Mouse (Mus musculus): ENCODE results near the gene Tubb3. TPM values are rescaled to one million over a fixed set of nuclear protein-coding genes. Genes with fewer than 3 reads are reported as not detected.

The Tubb3 gene
- polyA plus RNA-seq, 1 experiment from 2014 or later: 1,817 TPM

DNA sequence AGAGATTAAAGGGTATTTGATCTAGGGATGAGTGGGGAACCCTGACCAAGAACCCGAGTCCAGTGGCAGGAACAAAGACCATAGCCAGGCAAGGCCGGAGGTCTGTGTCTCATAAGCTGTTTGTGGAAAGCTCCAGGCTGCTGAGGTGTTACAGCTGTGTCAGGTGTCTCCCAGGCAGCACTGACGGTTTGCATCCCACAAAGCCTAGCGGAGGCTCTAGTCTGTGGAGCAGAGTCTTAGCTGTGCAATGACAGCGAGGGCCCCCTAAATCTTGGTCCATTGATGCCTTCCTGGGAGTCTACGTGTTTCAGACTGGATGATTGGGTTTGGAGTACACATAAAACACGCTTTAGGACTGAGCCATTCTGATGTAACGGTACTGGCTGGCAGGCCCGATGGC is 9.3 kb upstream of the Tubb3 start:
- ATAC-seq (ENCODE audit: low FRiP score): no peak
- peaks cover 75% of the 10 kb centered on the region for H3K36me3 ChIP-seq
- 93% methylated on average over 9 of the region's 9 CpGs for WGBS

DNA sequence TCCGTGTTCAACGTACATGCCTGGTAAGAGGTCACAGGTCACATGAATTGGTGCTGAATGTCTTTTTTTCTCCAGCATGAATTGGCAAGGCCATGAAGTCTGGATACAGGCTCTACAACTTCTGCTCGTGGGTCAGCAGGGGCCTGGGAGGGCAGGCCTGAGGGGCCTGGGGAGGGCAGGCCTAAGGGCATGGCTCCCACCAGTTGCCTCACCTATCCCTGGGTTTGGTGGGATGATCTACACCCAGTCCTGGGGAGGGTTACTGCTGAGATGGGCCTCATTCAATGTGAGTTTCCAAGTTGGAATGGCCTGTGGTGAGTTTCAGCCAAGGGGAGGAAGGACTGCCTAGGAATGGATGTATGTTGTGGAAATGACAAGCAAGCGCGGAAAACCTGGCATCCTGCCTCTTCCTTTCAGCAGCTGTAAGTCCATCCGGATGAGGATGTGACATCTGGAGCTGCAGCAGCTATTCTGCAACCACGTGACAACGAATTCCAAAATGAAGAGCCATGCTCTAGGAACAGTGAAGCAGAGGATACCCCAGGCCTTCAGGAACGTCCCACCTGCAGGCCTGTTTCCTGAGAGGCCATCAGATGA is 8.4 kb upstream of the Tubb3 start:
- Histone ChIP-seq H3K9ac (no peak overlapping the region), H3K36me3 (peaks cover 66% of the 10 kb centered on the region), H3K4me3 (no peak overlapping the region), H3K4me1 (replicated peaks) (peaks cover 21% of the 10 kb centered on the region), H3K9me3 (no peaks in the 10 kb centered on the region), H3K27ac (no peak overlapping the region), H3K27me3 (0 out of 2 replicates have a peak, but pooled peaks cover 3% of the 10 kb centered on the region), H3K4me2 (no peak overlapping the region)
- WGBS: 90% methylated on average over 9 of the region's 9 CpGs
- ATAC-seq (ENCODE audit: low FRiP score): no peak

More for the DNA sequence above, 9.3 kb upstream of the Tubb3 start:
- no peaks in the 10 kb centered on the region for H3K27me3 ChIP-seq
- no peak overlapping the region for H3K4me2 ChIP-seq
- no peaks in the 10 kb centered on the region for H3K9me3 ChIP-seq
- no peak overlapping the region for H3K4me3 ChIP-seq
- H3K9ac ChIP-seq: no peak overlapping the region
- H3K27ac ChIP-seq: no peak overlapping the region
- peaks cover 14% of the 10 kb centered on the region for H3K4me1 ChIP-seq (replicated peaks)

DNA sequence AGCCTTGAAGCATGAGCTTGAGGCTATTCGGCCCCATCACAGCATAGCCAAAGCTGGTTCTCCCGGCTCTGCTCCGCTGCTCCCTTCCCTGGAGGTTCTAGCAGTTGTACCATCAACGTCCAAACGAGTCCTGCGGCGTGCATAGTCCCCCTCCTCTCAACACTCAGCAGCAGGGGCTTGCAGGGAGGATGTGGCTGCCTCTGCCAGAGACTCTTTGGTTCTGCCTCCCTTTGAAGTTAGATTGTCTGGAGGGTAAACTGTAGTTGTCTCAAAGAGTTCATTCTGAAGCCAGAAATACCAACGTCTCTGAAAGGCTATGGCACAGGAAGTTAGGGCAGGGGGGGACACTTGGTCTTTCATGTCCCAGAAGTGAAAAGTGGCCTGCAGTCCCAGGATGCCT is 6.7 kb upstream of the Tubb3 start:
- peaks cover 50% of the 10 kb centered on the region for H3K36me3 ChIP-seq
- H3K9me3 ChIP-seq: no peaks in the 10 kb centered on the region
- no peak overlapping the region for H3K4me2 ChIP-seq
- peaks cover 35% of the 10 kb centered on the region for H3K4me1 ChIP-seq (replicated peaks)
- 0 out of 2 replicates have a peak, but pooled peaks cover 4% of the 10 kb centered on the region for H3K27me3 ChIP-seq
- H3K27ac ChIP-seq: 0 out of 2 replicates have a peak overlapping the region, but pooled peaks have one; percentile 48
- 56% methylated on average over 8 of the region's 8 CpGs for WGBS
- H3K4me3 ChIP-seq: no peak overlapping the region
- no peak for ATAC-seq (ENCODE audit: low FRiP score)
- H3K9ac ChIP-seq: peak overlapping the region; percentile 29; the same call in 1 of the 2 replicates

DNA sequence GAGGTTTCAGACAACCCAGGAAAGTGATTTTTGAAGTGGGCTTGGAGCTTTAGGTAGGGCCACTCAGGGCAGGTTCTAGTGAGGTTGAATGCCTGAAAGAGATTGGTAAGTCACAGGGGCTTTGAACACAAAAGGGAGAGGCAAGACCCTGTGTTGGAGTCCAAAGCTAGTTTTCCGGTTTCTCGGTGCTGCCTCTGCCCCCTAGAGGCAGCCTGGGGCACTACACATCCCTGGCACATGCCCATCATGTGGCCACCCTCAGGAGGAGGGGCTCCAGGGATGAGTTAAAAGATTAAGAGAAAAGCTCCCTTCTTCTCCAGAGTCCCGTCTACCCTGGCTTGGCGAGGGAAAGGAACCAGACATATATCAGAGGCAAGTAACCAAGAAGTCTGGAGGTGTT is 4.4 kb upstream of the Tubb3 start, which contains the start of gene Mc1r:
Mc1r (plus strand) TSS at position 322 of the 400 bp plus-strand sequence.
- Histone ChIP-seq H3K4me1 (replicated peaks) (peaks cover 45% of the 10 kb centered on the region), H3K9ac (peak within 1 kb of the TSS; percentile 39), H3K4me3 (no peak within 1 kb of the TSS), H3K36me3 (peaks cover 27% of the 10 kb centered on the region), H3K4me2 (no peak within 1 kb of the TSS), H3K27ac (no peak within 1 kb of the TSS), H3K9me3 (no peaks in the 10 kb centered on the region), H3K27me3 (0 out of 2 replicates have a peak, but pooled peaks cover 4% of the 10 kb centered on the region)
- 10% methylated on average over 4 of the region's 4 CpGs for WGBS
- ATAC-seq (ENCODE audit: low FRiP score): no peak

DNA sequence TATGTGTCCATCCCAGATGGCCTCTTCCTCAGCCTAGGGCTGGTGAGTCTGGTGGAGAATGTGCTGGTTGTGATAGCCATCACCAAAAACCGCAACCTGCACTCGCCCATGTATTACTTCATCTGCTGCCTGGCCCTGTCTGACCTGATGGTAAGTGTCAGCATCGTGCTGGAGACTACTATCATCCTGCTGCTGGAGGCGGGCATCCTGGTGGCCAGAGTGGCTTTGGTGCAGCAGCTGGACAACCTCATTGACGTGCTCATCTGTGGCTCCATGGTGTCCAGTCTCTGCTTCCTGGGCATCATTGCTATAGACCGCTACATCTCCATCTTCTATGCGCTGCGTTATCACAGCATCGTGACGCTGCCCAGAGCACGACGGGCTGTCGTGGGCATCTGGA is 3.6 kb upstream of the Tubb3 start:
- Histone ChIP-seq H3K9ac (peak overlapping the region; percentile 39), H3K4me3 (no peak overlapping the region), H3K4me2 (no peak overlapping the region), H3K4me1 (replicated peaks) (peaks cover 45% of the 10 kb centered on the region), H3K9me3 (no peaks in the 10 kb centered on the region), H3K36me3 (peaks cover 19% of the 10 kb centered on the region), H3K27ac (no peak overlapping the region), H3K27me3 (0 out of 2 replicates have a peak, but pooled peaks cover 4% of the 10 kb centered on the region)
- ATAC-seq (ENCODE audit: low FRiP score): no peak
- WGBS: 93% methylated on average over 13 of the region's 13 CpGs

DNA sequence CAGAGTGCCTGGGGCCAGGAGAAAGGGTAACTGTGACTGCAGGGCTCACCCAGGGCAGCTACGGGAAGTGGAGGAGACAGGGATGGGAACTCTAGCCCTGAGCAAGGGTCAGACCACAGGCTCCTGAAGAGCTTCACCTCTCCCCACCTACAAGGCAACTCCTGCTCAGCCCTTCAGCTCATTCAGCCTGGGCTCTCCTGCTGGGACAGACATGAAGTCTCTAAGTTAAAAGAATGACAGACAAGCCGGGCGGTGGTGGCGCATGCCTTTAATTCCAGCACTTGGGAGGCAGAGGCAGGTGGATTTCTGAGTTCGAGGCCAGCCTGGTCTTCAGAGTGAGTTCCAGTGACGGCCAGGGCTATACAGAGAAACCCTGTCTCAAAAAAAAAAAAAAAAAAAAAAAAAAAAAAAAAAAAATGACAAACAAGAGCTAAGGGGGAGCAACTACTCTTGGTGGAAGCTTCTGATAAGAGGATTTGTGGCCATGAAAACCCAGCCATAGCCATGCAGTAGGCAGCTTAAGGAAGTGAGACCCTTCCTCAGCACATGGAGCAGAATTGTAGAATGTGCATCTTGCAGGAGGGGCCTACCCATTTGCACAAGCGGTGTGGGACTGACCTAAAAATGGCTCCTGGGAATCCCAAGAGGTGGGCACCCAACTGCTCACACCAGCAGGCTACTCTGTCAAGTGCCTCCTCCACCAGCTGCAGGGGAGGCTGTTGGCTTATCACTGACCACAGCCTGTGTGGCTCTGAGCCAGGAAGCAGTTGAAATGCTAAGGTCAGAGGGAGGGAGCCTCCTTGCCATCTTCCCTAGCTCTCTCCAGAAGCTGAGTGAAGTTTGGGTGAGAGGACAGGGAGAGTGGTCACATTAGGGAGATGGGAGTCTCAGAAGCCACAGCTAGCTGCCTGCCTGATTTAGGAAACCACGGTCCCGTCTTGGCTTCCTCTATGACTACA is 2.4 kb upstream of the Tubb3 start:
- peaks cover 54% of the 10 kb centered on the region for H3K4me1 ChIP-seq (replicated peaks)

DNA sequence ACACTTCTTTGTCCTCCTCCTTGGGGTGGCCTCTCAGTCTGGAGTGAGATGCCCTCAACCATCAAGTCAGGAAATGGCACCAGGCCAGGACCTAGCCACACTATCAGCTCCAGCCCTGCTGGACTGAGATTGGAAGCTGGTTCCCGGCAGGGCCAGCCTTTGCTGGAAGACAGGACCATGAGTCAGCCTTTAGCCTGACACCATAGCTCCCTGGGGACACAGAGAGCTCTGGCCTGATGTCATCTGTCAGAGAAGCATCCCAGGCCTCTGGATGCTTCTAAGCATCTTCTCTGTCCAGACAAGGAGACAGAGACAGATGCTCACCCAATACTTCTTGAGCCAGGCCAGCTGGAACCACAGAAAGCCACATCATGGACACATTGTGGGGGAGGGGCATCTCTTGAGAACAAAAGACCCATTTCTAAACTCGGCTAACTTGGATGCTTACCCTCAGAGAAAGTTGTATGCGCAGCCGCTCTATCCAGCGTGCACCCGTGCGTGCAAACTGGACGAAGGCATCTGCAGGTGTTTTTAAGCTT is 1.1 kb upstream of the Tubb3 start:
- no peaks in the 10 kb centered on the region for H3K36me3 ChIP-seq
- H3K4me2 ChIP-seq: peak overlapping the region; percentile 94
- H3K27me3 ChIP-seq: 0 out of 2 replicates have a peak, but pooled peaks cover 4% of the 10 kb centered on the region
- H3K27ac ChIP-seq: peak overlapping the region; percentile 99
- H3K4me1 ChIP-seq (replicated peaks): peaks cover 55% of the 10 kb centered on the region
- 21% methylated on average over 8 of the region's 8 CpGs for WGBS
- no peaks in the 10 kb centered on the region for H3K9me3 ChIP-seq
- H3K9ac ChIP-seq: peak overlapping the region; percentile 100
- H3K4me3 ChIP-seq: peak overlapping the region; percentile 88
- ATAC-seq (ENCODE audit: low FRiP score): no peak

More for the DNA sequence above, 2.4 kb upstream of the Tubb3 start:
- peak overlapping the region; percentile 88 for H3K4me3 ChIP-seq
- no peak for ATAC-seq (ENCODE audit: low FRiP score)
- peaks cover 6% of the 10 kb centered on the region for H3K36me3 ChIP-seq
- peak overlapping the region; percentile 94 for H3K4me2 ChIP-seq
- 0 out of 2 replicates have a peak, but pooled peaks cover 4% of the 10 kb centered on the region for H3K27me3 ChIP-seq
- no peaks in the 10 kb centered on the region for H3K9me3 ChIP-seq
- H3K9ac ChIP-seq: peak overlapping the region; percentile 100
- WGBS: 73% methylated on average over 9 of the region's 9 CpGs
- H3K27ac ChIP-seq: peak overlapping the region; percentile 99

DNA sequence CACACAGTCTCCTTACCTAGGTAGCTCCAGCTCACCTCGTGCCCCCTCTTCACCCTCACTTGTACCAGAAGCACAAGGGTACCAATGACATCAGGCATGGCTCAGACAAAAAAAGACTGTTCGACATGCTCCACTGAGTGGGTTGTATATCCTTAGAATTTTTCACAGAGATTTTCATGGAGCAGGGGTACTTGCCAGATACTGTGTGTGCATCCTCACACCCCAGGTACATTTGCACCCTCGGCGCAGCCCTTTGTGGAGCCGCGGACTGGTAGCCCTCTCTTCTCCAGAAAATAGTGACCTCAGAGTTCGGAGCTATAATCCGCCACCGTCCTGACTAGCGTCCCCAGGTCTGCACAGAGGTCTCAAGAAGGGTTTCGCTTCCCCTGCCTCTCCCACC is 436 bp upstream of the Tubb3 start:
- WGBS: 3% methylated on average over 11 of the region's 11 CpGs
- Histone ChIP-seq H3K9ac (peak overlapping the region; percentile 100), H3K36me3 (no peaks in the 10 kb centered on the region), H3K27me3 (0 out of 2 replicates have a peak, but pooled peaks cover 4% of the 10 kb centered on the region), H3K27ac (peak overlapping the region; percentile 99), H3K9me3 (no peaks in the 10 kb centered on the region), H3K4me2 (peak overlapping the region; percentile 94), H3K4me1 (replicated peaks) (peaks cover 60% of the 10 kb centered on the region), H3K4me3 (peak overlapping the region; percentile 88)
- ATAC-seq (ENCODE audit: low FRiP score): peak; percentile 29

DNA sequence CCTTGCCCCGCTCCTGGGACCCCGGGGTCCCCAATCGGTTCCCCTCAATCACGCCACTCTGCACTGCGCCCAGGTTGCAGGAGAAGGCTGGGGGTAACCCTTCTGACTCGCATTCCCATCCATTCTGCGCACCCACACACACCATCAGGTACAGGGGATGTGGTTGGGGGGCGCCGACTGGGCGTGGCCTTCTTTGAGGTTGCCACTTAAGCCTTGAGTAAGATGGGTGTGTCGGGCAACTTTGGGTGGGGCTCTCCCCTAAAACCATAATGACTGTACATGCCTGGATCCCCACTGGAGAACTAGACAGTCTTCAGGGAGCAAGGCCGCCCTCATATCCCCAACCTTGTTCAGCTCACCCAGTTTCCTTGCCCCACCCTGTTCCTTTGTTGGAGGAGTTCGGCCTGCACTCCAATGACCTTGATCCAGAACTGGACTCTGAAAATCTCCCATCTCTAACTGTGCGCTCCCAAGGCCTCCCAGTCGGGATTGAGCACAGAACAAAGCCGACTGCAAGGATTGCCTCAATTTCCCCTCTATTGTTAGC is 630 bp downstream of the Tubb3 start:
- H3K4me1 ChIP-seq (replicated peaks): peaks cover 63% of the 10 kb centered on the region
- peak; percentile 59 for ATAC-seq (ENCODE audit: low FRiP score)

DNA sequence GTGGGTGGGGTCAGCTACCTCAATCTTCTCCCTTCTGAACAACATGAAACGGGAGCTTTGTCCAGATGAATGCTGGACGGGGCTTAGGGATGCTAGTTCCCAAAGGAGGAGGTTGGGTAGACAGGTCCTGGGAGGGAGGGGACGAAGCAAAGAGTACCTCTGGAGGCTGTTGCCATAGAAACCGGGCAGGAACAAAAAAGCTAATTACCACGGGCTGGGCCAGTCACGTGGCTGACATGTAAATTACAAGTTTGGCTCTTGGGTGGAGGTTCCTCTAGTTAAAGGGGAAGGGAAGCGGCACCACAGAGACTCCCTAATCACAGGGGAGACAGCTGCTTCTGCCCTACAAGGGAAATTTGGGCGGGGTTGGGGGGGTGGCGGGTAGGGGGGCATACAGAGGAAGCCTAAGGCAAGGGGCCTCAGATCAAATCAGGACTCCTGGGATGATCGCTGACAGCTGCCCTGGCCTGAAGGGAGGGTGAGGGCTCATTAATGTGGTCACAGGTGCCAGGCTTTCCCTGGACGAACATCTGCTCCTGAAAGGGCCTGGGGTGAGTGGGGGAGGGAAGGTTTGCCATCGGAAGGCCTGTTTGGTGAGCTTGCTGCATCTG is 1.4 kb downstream of the Tubb3 start:
- H3K27ac ChIP-seq: peak overlapping the region; percentile 99
- 0 out of 2 replicates have a peak, but pooled peaks have one; percentile 11 for ATAC-seq (ENCODE audit: low FRiP score)
- peak overlapping the region; percentile 94 for H3K4me2 ChIP-seq
- peaks cover 64% of the 10 kb centered on the region for H3K4me1 ChIP-seq (replicated peaks)
- H3K9ac ChIP-seq: peak overlapping the region; percentile 100
- H3K4me3 ChIP-seq: peak overlapping the region; percentile 88
- 1% methylated on average over 12 of the region's 12 CpGs for WGBS
- H3K9me3 ChIP-seq: no peaks in the 10 kb centered on the region
- H3K36me3 ChIP-seq: peaks cover under 1% of the 10 kb centered on the region; the same call in 1 of the 2 replicates
- H3K27me3 ChIP-seq: 0 out of 2 replicates have a peak, but pooled peaks cover 3% of the 10 kb centered on the region

More for the DNA sequence above, 630 bp downstream of the Tubb3 start:
- Histone ChIP-seq H3K4me3 (peak overlapping the region; percentile 88), H3K27me3 (0 out of 2 replicates have a peak, but pooled peaks cover 4% of the 10 kb centered on the region), H3K9ac (peak overlapping the region; percentile 100), H3K27ac (peak overlapping the region; percentile 99), H3K4me2 (peak overlapping the region; percentile 94), H3K9me3 (no peaks in the 10 kb centered on the region), H3K36me3 (no peaks in the 10 kb centered on the region)
- 3% methylated on average over 16 of the region's 16 CpGs for WGBS

DNA sequence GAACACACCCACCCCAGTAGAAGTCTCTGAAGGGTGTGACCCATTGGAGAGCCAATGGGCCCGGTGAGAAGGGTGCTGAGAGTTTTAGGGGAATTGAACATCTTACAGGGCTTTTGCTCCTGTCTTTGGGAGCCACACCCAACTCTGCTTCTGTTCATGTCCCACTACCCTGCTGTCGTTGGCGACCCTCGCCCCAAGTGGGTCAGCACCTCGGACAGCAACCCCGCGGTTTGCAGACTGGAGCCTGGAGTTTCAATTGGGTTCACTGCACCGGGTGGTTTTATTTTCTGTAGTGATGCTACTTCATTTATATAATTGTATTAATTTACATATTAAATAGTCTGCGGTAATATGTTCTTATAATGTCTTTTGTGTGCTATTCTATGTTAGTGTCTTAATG is 3.0 kb downstream of the Tubb3 start:
- Histone ChIP-seq H3K27ac (peak overlapping the region; percentile 99), H3K9me3 (no peaks in the 10 kb centered on the region), H3K36me3 (peaks cover 16% of the 10 kb centered on the region), H3K4me3 (peak overlapping the region; percentile 88), H3K9ac (peak overlapping the region; percentile 100), H3K4me1 (replicated peaks) (peaks cover 61% of the 10 kb centered on the region), H3K4me2 (peak overlapping the region; percentile 94), H3K27me3 (no peaks in the 10 kb centered on the region)
- ATAC-seq (ENCODE audit: low FRiP score): no peak
- WGBS: 6% methylated on average over 9 of the region's 9 CpGs
